Comparison of ENCODE assay signal across 20 mouse cellular contexts in genomic region chr16:39727586-39727985, GRCm38 (mm10).
DNase-seq lines count a peak whose midpoint lies in the region; ATAC-seq lines count a peak whose summit lies in the region.
"Had no signal": no experiment of that assay in that cellular context is flagged by ENCODE, and none has a peak within 500 bp of the region (broad histone marks: within the 10 kb centered on the region; RNA-seq: fewer than 3 reads in every experiment).

No protein-coding gene starts in this region.

- no peak overlapping the region for H3K27ac ChIP-seq in forebrain, embryonic 14.5 days (ENCODE audit: low read depth, low read length)
- H3K27ac ChIP-seq in forebrain, embryonic 12.5 days: no peak overlapping the region
- H3K27ac ChIP-seq: embryonic facial prominence, embryonic 10.5 days; forebrain, embryonic 13.5 days; hindbrain, embryonic 15.5 days had no signal

- peak; percentile 29 for DNase-seq in forebrain, embryonic 14.5 days (ENCODE audit: low spot score)
- DNase-seq in layer of hippocampus, postnatal 10 days (ENCODE audit: low spot score in 2 of 2): peak; percentile 16 to 20
- no peak for DNase-seq in layer of hippocampus, adult 9-10 months (ENCODE audit: low spot score)
- peak; percentile 92 for DNase-seq in Muller cell, postnatal 12 days (ENCODE audit: inconsistent ontology term)
- peak; percentile 3 to 21 for DNase-seq in heart, postnatal 14 days
- no peak for DNase-seq in natural killer cell, adult 2 months (ENCODE audit: low spot score in 2 of 2)
- DNase-seq: adrenal gland, postnatal 25 days; cerebellum, adult 18-20 months; gastrocnemius, postnatal 36 days; kidney, postnatal 36 days; lung, adult 18-20 months; lung, postnatal 14 days; midbrain, embryonic 14.5 days; thymus, postnatal 36 days had no signal

- 82% methylated on average over 4 of the region's 4 CpGs for WGBS in forebrain, embryonic 14.5 days
- WGBS in forebrain, embryonic 12.5 days: 92% methylated on average over 4 of the region's 4 CpGs

- intact Hi-C loops in heart, postnatal 14 days (cut with DNase I): no loop called here

- no peaks in the 10 kb centered on the region for H3K36me3 ChIP-seq in forebrain, embryonic 14.5 days (ENCODE audit: control insufficient read depth, insufficient read depth, low read length)
- no peaks in the 10 kb centered on the region for H3K36me3 ChIP-seq in forebrain, embryonic 12.5 days (replicated peaks)
- H3K36me3 ChIP-seq: embryonic facial prominence, embryonic 10.5 days; hindbrain, embryonic 15.5 days had no signal

- no peak overlapping the region for H3K4me2 ChIP-seq in forebrain, embryonic 14.5 days (ENCODE audit: low read length)
- H3K4me2 ChIP-seq in forebrain, embryonic 12.5 days: no peak overlapping the region
- H3K4me2 ChIP-seq: forebrain, embryonic 13.5 days; hindbrain, embryonic 15.5 days had no signal

- no peaks in the 10 kb centered on the region for H3K9me3 ChIP-seq in forebrain, embryonic 14.5 days (replicated peaks; ENCODE audit: control insufficient read depth, low read length)
- no peaks in the 10 kb centered on the region for H3K9me3 ChIP-seq in forebrain, embryonic 12.5 days
- H3K9me3 ChIP-seq: embryonic facial prominence, embryonic 10.5 days; forebrain, embryonic 13.5 days; hindbrain, embryonic 15.5 days had no signal

- ATAC-seq in forebrain, embryonic 14.5 days: no peak
- no peak for ATAC-seq in forebrain, embryonic 12.5 days (ENCODE audit: low FRiP score)
- ATAC-seq: forebrain, embryonic 13.5 days; intestine, embryonic 16.5 days had no signal

- no peak overlapping the region for H3K4me3 ChIP-seq in forebrain, embryonic 14.5 days (ENCODE audit: low read depth, low read length)
- no peak overlapping the region for H3K4me3 ChIP-seq in forebrain, embryonic 12.5 days (replicated peaks)
- H3K4me3 ChIP-seq: embryonic facial prominence, embryonic 10.5 days; forebrain, embryonic 13.5 days; hindbrain, embryonic 15.5 days had no signal

- H3K27me3 ChIP-seq in forebrain, embryonic 14.5 days (replicated peaks; ENCODE audit: control insufficient read depth, insufficient read depth, low read length): no peaks in the 10 kb centered on the region
- H3K27me3 ChIP-seq in forebrain, embryonic 12.5 days: no peaks in the 10 kb centered on the region
- H3K27me3 ChIP-seq: CH12.LX; forebrain, embryonic 13.5 days; hindbrain, embryonic 15.5 days had no signal

- H3K4me1 ChIP-seq in forebrain, embryonic 14.5 days (ENCODE audit: control insufficient read depth, insufficient read depth, low read length): 0 out of 2 replicates have a peak, but pooled peaks cover 4% of the 10 kb centered on the region
- no peaks in the 10 kb centered on the region; the same call in 1 of the 2 replicates for H3K4me1 ChIP-seq in forebrain, embryonic 12.5 days
- H3K4me1 ChIP-seq: embryonic facial prominence, embryonic 10.5 days; hindbrain, embryonic 15.5 days had no signal

- H3K9ac ChIP-seq in forebrain, embryonic 14.5 days (ENCODE audit: low read length): no peak overlapping the region
- no peak overlapping the region for H3K9ac ChIP-seq in forebrain, embryonic 12.5 days
- H3K9ac ChIP-seq: forebrain, embryonic 13.5 days; hindbrain, embryonic 15.5 days had no signal

Comparison
In these comparisons a context has a peak if more than half of its experiments do, and no peak if none do; other contexts are left out.
1. DNase-seq: peak in forebrain, embryonic 14.5 days (single experiment), layer of hippocampus, postnatal 10 days (2 of 2), Muller cell, postnatal 12 days (single experiment) and heart, postnatal 14 days (2 of 2); none in layer of hippocampus, adult 9-10 months (single experiment) and natural killer cell, adult 2 months (0 of 2).